Mouse (Mus musculus) spleen, adult 2 months (tissue): ENCODE measurements at regions not wholly inside any gene's neighbourhood (a gene's known extent, or its start where the extent isn't known, plus 50 kb on each side); places are given as distances from the start of the nearest gene placed in this dataset.

Experiments used
- DNase-seq, 2 experiments: peaks; one replicate each; pipeline versions ENCODE4 v3.0.0 to v3.0.0-alpha.2; 2012 to 2021; ENCODE audit warnings: low spot score in 2 of 2, low read depth in 1 of 2
- H3K27ac ChIP-seq: fragments of 200-500 bp; 2 replicates; pipeline ENCODE4 v1.5.1; 2012; ENCODE audit warnings: low read length, inconsistent platforms; ENCODE audit not compliant: insufficient read depth
- H3K27me3 ChIP-seq: fragments of 200-500 bp; 2 replicates; pipeline ENCODE4 v1.6.1; 2012; ENCODE audit warnings: mild to moderate bottlenecking, moderate library complexity, low read length, inconsistent platforms; ENCODE audit not compliant: control insufficient read depth, insufficient read depth
- H3K36me3 ChIP-seq: fragments of 200-500 bp; 2 replicates; pipeline ENCODE4 v1.6.1; 2012; ENCODE audit warnings: mild to moderate bottlenecking, low read length, inconsistent platforms; ENCODE audit not compliant: control insufficient read depth, insufficient read depth
- H3K4me1 ChIP-seq: fragments of 200-500 bp; 2 replicates; pipeline ENCODE4 v1.6.1; 2011; ENCODE audit warnings: inconsistent platforms; ENCODE audit not compliant: control insufficient read depth, insufficient read depth, insufficient read length
- H3K4me3 ChIP-seq: fragments of 200-500 bp; 2 replicates; pipeline ENCODE4 v1.5.1; 2011; ENCODE audit warnings: mild to moderate bottlenecking, inconsistent platforms; ENCODE audit not compliant: insufficient read depth, insufficient read length; ENCODE audit errors: extremely low read depth
- CTCF ChIP-seq: fragments of 200-500 bp; IDR thresholded peaks from 2 replicates; pipeline ENCODE4 v1.5.1; 2011; ENCODE audit warnings: mild to moderate bottlenecking, inconsistent platforms; ENCODE audit not compliant: insufficient read depth, insufficient read length, insufficient replicate concordance; ENCODE audit errors: extremely low read depth
- POLR2A ChIP-seq: fragments of 200-500 bp; IDR thresholded peaks from 2 replicates; pipeline ENCODE4 v1.6.1; 2011; ENCODE audit warnings: low read depth, low read length, inconsistent platforms
- WGBS: fragments of 180-500 bp; shearing (Covaris S2); methylation state at CpG from one replicate; pipeline ENCODE4 v1.1.7; 2018; 5-methylcytosine and 5-hydroxymethylcytosine counted together

- no peaks in the 10 kb centered on the region for H3K27me3 ChIP-seq
- WGBS = 70% methylated on average over 2 of the region's 2 CpGs
- H3K4me1 ChIP-seq = no peaks in the 10 kb centered on the region
- no peak for DNase-seq
- no peaks in the 10 kb centered on the region for H3K36me3 ChIP-seq
- H3K4me3 ChIP-seq = no peak overlapping the region
- no peak overlapping the region for H3K27ac ChIP-seq
- no peak for TF ChIP-seq CTCF
- no peak for TF ChIP-seq POLR2A
Measured at GRCm38 (mm10) chr15:56346111-56346510, 1131.3 kb downstream of the Slc22a22 start.

DNA sequence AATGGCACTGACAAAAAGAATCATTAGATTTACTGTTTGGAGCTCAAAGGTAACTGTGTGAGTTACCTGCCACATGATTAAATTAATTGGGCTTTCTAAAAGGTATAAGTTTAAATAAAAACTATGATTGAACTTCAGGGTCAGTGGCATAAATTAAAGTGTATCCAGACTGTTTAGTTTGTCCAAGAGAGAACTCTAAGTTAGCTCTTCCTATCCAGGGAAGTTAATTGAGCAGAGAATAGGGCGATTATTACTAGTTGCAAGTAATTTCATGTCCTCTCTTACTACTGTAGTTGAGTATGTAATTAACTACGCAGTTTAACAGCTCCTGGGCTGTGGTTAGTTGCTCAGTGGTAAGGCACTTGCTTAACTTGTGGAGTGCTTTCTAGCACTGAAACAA, 1132.5 kb downstream of the Slc22a22 start:
- H3K4me1 ChIP-seq = no peaks in the 10 kb centered on the region
- no peaks in the 10 kb centered on the region for H3K36me3 ChIP-seq
- DNase-seq = no peak
- no peak overlapping the region for H3K4me3 ChIP-seq
- H3K27ac ChIP-seq = no peak overlapping the region
- 80% methylated on average over 2 of the region's 2 CpGs for WGBS
- no peaks in the 10 kb centered on the region for H3K27me3 ChIP-seq
- TF ChIP-seq CTCF = no peak
- TF ChIP-seq POLR2A = no peak

DNA sequence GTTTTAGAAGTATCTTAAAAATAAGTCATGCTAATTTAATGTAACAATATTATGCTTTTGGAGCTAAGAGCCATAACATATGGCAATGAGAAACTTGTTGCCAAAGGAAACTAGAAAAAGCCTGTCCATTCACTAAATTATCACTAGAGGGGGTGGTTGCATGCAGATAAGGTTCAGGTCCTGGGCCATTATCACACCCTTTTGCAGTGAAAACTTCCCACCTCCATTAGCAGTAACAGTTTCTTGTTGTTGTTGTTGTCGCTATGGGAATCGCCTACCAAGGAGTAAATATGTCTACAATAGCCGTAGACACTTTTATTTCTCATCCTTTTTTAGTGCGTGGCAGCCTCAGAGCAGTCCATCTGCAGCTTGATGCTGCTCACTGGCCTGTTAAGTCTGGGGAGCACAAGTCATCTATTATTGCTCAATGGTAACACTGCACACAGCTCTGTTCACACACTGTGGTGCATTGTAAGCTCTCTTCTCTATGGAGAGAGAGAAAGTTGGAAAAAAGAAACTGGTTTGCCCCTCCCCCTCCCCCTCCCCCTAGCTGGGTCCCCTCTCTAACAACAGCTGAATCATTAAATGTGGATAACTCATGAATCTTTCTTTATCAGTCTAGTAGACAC, 1133.0 kb downstream of the Slc22a22 start:
- WGBS = 73% methylated on average over 4 of the region's 4 CpGs
- DNase-seq = no peak
- no peaks in the 10 kb centered on the region for H3K27me3 ChIP-seq
- H3K4me3 ChIP-seq = no peak overlapping the region
- H3K36me3 ChIP-seq = no peaks in the 10 kb centered on the region
- no peak for TF ChIP-seq POLR2A
- H3K27ac ChIP-seq = no peak overlapping the region
- H3K4me1 ChIP-seq = no peaks in the 10 kb centered on the region

GRCm38 (mm10) chr15:56337879-56338278, 1139.5 kb downstream of the Slc22a22 start:
- H3K27ac ChIP-seq = no peak overlapping the region
- 53% methylated on average over 5 of the region's 5 CpGs for WGBS

DNA sequence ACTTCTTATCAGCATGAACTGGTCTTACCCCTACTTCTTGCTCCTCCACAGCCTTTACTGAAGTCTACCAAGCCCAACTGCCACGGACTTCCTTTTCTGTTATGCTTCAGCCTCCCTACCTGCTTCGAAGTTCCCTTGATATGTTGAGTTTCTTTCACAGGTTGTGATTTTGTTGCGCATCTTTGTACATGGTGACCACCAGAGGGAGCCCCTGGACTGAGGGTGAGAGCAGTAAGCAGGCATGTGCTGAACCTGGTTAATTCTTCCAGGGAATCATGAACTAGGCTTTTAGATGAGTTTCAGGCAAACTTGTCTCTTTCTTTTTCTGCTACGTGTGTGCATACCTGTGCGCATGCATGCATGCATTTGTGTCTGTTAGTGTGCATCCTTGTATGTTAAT, 1141.0 kb downstream of the Slc22a22 start:
- Histone ChIP-seq H3K4me1 (no peaks in the 10 kb centered on the region), H3K27me3 (no peaks in the 10 kb centered on the region), H3K27ac (no peak overlapping the region), H3K36me3 (no peaks in the 10 kb centered on the region), H3K4me3 (no peak overlapping the region)
- no peak for DNase-seq
- 45% methylated on average over 5 of the region's 5 CpGs for WGBS
- TF ChIP-seq POLR2A (no peak), CTCF (no peak)

More at GRCm38 (mm10) chr15:56337879-56338278, 1139.5 kb downstream of the Slc22a22 start:
- Histone ChIP-seq H3K4me1 (no peaks in the 10 kb centered on the region), H3K36me3 (no peaks in the 10 kb centered on the region), H3K27me3 (no peaks in the 10 kb centered on the region), H3K4me3 (no peak overlapping the region)
- TF ChIP-seq POLR2A = no peak
- no peak for TF ChIP-seq CTCF
- no peak for DNase-seq

- Histone ChIP-seq H3K27ac (no peak overlapping the region), H3K36me3 (no peaks in the 10 kb centered on the region), H3K4me3 (no peak overlapping the region), H3K4me1 (no peaks in the 10 kb centered on the region), H3K27me3 (no peaks in the 10 kb centered on the region)
- TF ChIP-seq POLR2A (no peak), CTCF (no peak)
- 81% methylated on average over 2 of the region's 2 CpGs for WGBS
- no peak for DNase-seq
Measured at GRCm38 (mm10) chr15:56335011-56335410, 1142.4 kb downstream of the Slc22a22 start.

DNA sequence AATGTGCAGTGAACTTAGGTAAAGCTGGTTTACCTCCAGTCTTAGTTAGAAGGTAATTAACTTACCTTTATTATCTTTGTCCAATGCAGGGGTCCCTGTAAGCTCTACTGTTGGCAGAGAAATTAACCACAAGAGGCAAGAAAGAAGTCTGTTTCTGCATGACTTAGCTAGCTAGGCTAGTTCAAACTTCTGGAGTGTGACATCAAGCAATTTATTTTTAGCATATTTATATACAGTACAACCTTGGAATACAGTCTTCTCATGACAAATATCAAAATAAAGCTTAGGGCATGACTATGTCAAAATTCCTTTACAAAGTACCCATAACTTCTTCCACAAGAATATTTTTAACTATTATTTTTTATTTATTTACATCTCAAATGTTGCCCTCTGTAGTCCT, 1156.9 kb downstream of the Slc22a22 start:
- no peak for TF ChIP-seq CTCF
- Histone ChIP-seq H3K4me1 (no peaks in the 10 kb centered on the region), H3K4me3 (no peak overlapping the region), H3K27me3 (no peaks in the 10 kb centered on the region), H3K27ac (no peak overlapping the region), H3K36me3 (no peaks in the 10 kb centered on the region)
- DNase-seq = no peak

DNA sequence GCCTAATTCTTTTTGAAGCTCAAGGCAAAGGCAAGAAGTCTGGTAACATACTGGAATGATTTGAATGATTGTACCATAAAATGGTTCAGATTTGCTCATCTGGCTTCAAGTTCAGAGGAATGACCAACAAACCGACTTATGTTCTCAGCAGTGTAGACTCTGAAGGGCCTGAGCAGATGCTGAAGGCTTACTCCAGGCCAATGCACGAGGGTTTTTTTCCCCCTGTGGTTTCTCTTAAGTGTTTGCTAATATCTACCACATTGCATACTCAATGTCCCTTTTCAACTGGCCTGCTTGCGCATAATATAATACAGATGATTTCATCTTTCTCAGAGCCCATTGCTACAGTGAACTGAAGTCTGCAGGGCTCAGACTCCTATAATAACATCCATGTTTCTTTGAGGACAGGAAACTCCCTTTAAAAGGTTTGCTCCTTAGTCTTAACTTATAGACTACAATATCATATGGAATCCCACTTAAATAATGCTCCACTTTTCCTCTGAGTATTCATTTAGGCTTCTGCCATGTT, 1182.5 kb downstream of the Slc22a22 start:
- DNase-seq = no peak
- Histone ChIP-seq H3K4me1 (no peaks in the 10 kb centered on the region), H3K4me3 (no peak overlapping the region), H3K27ac (no peak overlapping the region), H3K27me3 (no peaks in the 10 kb centered on the region), H3K36me3 (no peaks in the 10 kb centered on the region)
- WGBS = 76% methylated on average over 3 of the region's 3 CpGs
- no peak for TF ChIP-seq CTCF
- TF ChIP-seq POLR2A = no peak
